Comparison of ENCODE assay signal across 19 mouse cellular contexts in genomic region chr1:192392232-192392631, GRCm38 (mm10).
"Had no signal": no experiment of that assay in that cellular context is flagged by ENCODE, and none has a peak within 500 bp of the region (broad histone marks: within the 10 kb centered on the region; RNA-seq: fewer than 3 reads in every experiment).

No protein-coding gene starts in this region.

- H3K27ac ChIP-seq: midbrain, embryonic 10.5 days; midbrain, embryonic 12.5 days; neural tube, embryonic 13.5 days; neural tube, embryonic 15.5 days had no signal

- ATAC-seq: midbrain, embryonic 16.5 days had no signal

- H3K36me3 ChIP-seq: midbrain, embryonic 10.5 days; midbrain, embryonic 12.5 days; neural tube, embryonic 13.5 days; neural tube, embryonic 15.5 days had no signal

- H3K4me1 ChIP-seq: midbrain, embryonic 12.5 days had no signal

- H3K27me3 ChIP-seq: midbrain, embryonic 12.5 days; neural tube, embryonic 13.5 days; neural tube, embryonic 15.5 days had no signal

- H3K9me3 ChIP-seq: midbrain, embryonic 10.5 days; midbrain, embryonic 12.5 days; neural tube, embryonic 13.5 days; neural tube, embryonic 15.5 days had no signal

- DNase-seq: lung, adult 18-20 months; lung, embryonic 14.5 days; lung, postnatal 10 days; lung, postnatal 4 days; midbrain, embryonic 14.5 days; retina, postnatal 1 day; right cerebral cortex, adult 18-20 months; right cerebral cortex, postnatal 25 days; right cerebral cortex, postnatal 4 days; spleen, adult 18-20 months; thymus, adult 18-20 months; thymus, postnatal 14 days; thymus, postnatal 36 days had no signal

- H3K9ac ChIP-seq: lung, embryonic 14.5 days; midbrain, embryonic 12.5 days; neural tube, embryonic 13.5 days; neural tube, embryonic 15.5 days had no signal

- H3K4me2 ChIP-seq: lung, embryonic 14.5 days; midbrain, embryonic 12.5 days; neural tube, embryonic 13.5 days; neural tube, embryonic 15.5 days had no signal

- H3K4me3 ChIP-seq: midbrain, embryonic 10.5 days; midbrain, embryonic 12.5 days; myocyte; neural tube, embryonic 13.5 days; neural tube, embryonic 15.5 days had no signal
